Mouse (Mus musculus): ENCODE results near the gene Sbk2. TPM values are rescaled to one million over a fixed set of nuclear protein-coding genes. Genes with fewer than 3 reads are reported as not detected.

The Sbk2 gene
- polyA plus RNA-seq, 1 experiment from 2014 or later: not detected

- ATAC-seq (replicated peaks; ENCODE audit: insufficient number of reproducible peaks, low FRiP score, low TSS enrichment, low read depth) (no peak), DNase-seq (ENCODE audit: low spot score) (no peak)
- no peak overlapping the region for H3K27ac ChIP-seq (replicated peaks; ENCODE audit: low read depth, low read length)
- no peaks in the 10 kb centered on the region for H3K9me3 ChIP-seq (replicated peaks; ENCODE audit: control insufficient read depth, low read length)
- H3K4me2 ChIP-seq (ENCODE audit: low read depth, low read length): no peak overlapping the region
- no peak overlapping the region for H3K4me3 ChIP-seq (ENCODE audit: low read depth, low read length)
- no peak overlapping the region for H3K9ac ChIP-seq (replicated peaks; ENCODE audit: low read length)
- no peaks in the 10 kb centered on the region for H3K27me3 ChIP-seq (ENCODE audit: control insufficient read depth, insufficient read depth, low read length)
- H3K36me3 ChIP-seq (replicated peaks; ENCODE audit: control insufficient read depth, insufficient read depth, low read depth, low read length): no peaks in the 10 kb centered on the region
- WGBS: 23% methylated on average over 7 of the region's 7 CpGs
- H3K4me1 ChIP-seq (ENCODE audit: control insufficient read depth, insufficient read depth, low read length): no peaks in the 10 kb centered on the region
Measured at GRCm38 (mm10) chr7:4971710-4972109, 7.5 kb upstream of the Sbk2 start.

- Histone ChIP-seq H3K27me3 (ENCODE audit: control insufficient read depth, insufficient read depth, low read length) (no peaks in the 10 kb centered on the region), H3K9ac (replicated peaks; ENCODE audit: low read length) (no peak within 1 kb of the TSS), H3K27ac (replicated peaks; ENCODE audit: low read depth, low read length) (no peak within 1 kb of the TSS), H3K4me1 (ENCODE audit: control insufficient read depth, insufficient read depth, low read length) (no peaks in the 10 kb centered on the region), H3K4me3 (ENCODE audit: low read depth, low read length) (no peak within 1 kb of the TSS), H3K4me2 (ENCODE audit: low read depth, low read length) (no peak within 1 kb of the TSS), H3K9me3 (replicated peaks; ENCODE audit: control insufficient read depth, low read length) (no peaks in the 10 kb centered on the region), H3K36me3 (replicated peaks; ENCODE audit: control insufficient read depth, insufficient read depth, low read depth, low read length) (no peaks in the 10 kb centered on the region)
- no peak for ATAC-seq (replicated peaks; ENCODE audit: insufficient number of reproducible peaks, low FRiP score, low TSS enrichment, low read depth)
- WGBS: 49% methylated on average over 6 of the region's 6 CpGs
- no peak for DNase-seq (ENCODE audit: low spot score)
Measured at GRCm38 (mm10) chr7:4971068-4971467, 6.9 kb upstream of the Sbk2 start, which contains the start of gene Sbk3. Sbk3 (minus strand) TSS chr7:4971168.

DNA sequence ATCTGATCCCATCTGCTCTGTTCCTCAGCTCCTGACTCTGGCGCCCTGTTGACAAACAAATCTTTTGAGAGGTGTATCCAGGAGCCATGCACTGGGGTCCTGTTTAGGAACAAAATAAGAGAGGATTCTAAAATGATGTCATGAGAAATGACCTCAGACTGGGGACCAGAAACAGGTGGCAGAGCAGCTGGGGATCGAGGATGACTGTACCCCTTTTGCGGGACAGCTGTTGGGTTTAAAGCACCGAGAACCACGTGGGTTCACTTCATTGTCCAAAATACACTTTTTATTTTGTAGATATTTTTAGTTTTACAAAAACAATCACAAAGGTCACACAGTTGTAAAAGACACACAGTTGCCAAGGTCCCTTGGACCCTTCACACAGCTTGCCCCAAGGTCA lies 782 bp upstream of the Sbk2 start:
- H3K9me3 ChIP-seq (replicated peaks; ENCODE audit: control insufficient read depth, low read length): no peaks in the 10 kb centered on the region
- WGBS: 80% methylated on average over 5 of the region's 5 CpGs

GRCm38 (mm10) chr7:4963527-4963926 lies 679 bp downstream of the Sbk2 start:
- ATAC-seq (replicated peaks; ENCODE audit: insufficient number of reproducible peaks, low FRiP score, low TSS enrichment, low read depth): no peak
- no peak for DNase-seq (ENCODE audit: low spot score)
- no peaks in the 10 kb centered on the region for H3K9me3 ChIP-seq (replicated peaks; ENCODE audit: control insufficient read depth, low read length)
- whole genome bisulfite sequencing: 59% methylated on average over 5 of the region's 5 CpGs
- no peak overlapping the region for H3K9ac ChIP-seq (replicated peaks; ENCODE audit: low read length)
- no peaks in the 10 kb centered on the region for H3K36me3 ChIP-seq (replicated peaks; ENCODE audit: control insufficient read depth, insufficient read depth, low read depth, low read length)
- H3K27ac ChIP-seq (replicated peaks; ENCODE audit: low read depth, low read length): no peak overlapping the region
- H3K4me3 ChIP-seq (ENCODE audit: low read depth, low read length): no peak overlapping the region
- no peak overlapping the region for H3K4me2 ChIP-seq (ENCODE audit: low read depth, low read length)
- H3K27me3 ChIP-seq (ENCODE audit: control insufficient read depth, insufficient read depth, low read length): no peaks in the 10 kb centered on the region
- no peaks in the 10 kb centered on the region for H3K4me1 ChIP-seq (ENCODE audit: control insufficient read depth, insufficient read depth, low read length)

More for the DNA sequence above, 782 bp upstream of the Sbk2 start:
- ATAC-seq (replicated peaks; ENCODE audit: insufficient number of reproducible peaks, low FRiP score, low TSS enrichment, low read depth): no peak
- no peak overlapping the region for H3K9ac ChIP-seq (replicated peaks; ENCODE audit: low read length)
- H3K4me1 ChIP-seq (ENCODE audit: control insufficient read depth, insufficient read depth, low read length): no peaks in the 10 kb centered on the region
- H3K27me3 ChIP-seq (ENCODE audit: control insufficient read depth, insufficient read depth, low read length): no peaks in the 10 kb centered on the region
- DNase-seq (ENCODE audit: low spot score): no peak
- H3K4me2 ChIP-seq (ENCODE audit: low read depth, low read length): no peak overlapping the region
- H3K4me3 ChIP-seq (ENCODE audit: low read depth, low read length): no peak overlapping the region
- no peak overlapping the region for H3K27ac ChIP-seq (replicated peaks; ENCODE audit: low read depth, low read length)
- no peaks in the 10 kb centered on the region for H3K36me3 ChIP-seq (replicated peaks; ENCODE audit: control insufficient read depth, insufficient read depth, low read depth, low read length)

DNA sequence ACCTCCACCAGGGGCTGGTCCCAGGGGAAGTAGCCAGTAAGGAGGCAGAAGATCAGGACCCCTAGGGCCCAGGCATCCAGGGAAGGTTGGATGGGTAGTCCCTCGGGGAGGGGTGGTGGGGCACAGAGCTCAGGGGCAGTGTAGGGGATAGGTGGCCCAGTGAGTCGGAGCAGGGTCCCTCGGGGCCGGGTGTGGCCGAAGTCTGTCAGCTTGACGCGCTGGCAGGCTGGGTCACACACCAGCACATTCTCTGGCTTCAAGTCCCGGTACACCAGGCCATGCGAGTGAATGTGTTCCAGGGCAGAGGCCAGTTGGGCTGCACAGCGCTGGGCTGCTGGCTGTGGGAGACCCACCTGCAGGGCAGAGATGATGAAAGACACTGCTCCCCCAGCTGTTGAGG lies 6.8 kb downstream of the Sbk2 start:
- ATAC-seq (replicated peaks; ENCODE audit: insufficient number of reproducible peaks, low FRiP score, low TSS enrichment, low read depth) (0 out of 2 replicates have a peak, but pooled peaks have one; percentile 35), DNase-seq (ENCODE audit: low spot score) (no peak)
- no peaks in the 10 kb centered on the region for H3K4me1 ChIP-seq (ENCODE audit: control insufficient read depth, insufficient read depth, low read length)
- WGBS: 85% methylated on average over 10 of the region's 10 CpGs
- H3K4me2 ChIP-seq (ENCODE audit: low read depth, low read length): no peak overlapping the region
- H3K9me3 ChIP-seq (replicated peaks; ENCODE audit: control insufficient read depth, low read length): no peaks in the 10 kb centered on the region
- no peaks in the 10 kb centered on the region for H3K27me3 ChIP-seq (ENCODE audit: control insufficient read depth, insufficient read depth, low read length)
- H3K4me3 ChIP-seq (ENCODE audit: low read depth, low read length): no peak overlapping the region
- H3K36me3 ChIP-seq (replicated peaks; ENCODE audit: control insufficient read depth, insufficient read depth, low read depth, low read length): no peaks in the 10 kb centered on the region
- no peak overlapping the region for H3K27ac ChIP-seq (replicated peaks; ENCODE audit: low read depth, low read length)
- H3K9ac ChIP-seq (replicated peaks; ENCODE audit: low read length): no peak overlapping the region

DNA sequence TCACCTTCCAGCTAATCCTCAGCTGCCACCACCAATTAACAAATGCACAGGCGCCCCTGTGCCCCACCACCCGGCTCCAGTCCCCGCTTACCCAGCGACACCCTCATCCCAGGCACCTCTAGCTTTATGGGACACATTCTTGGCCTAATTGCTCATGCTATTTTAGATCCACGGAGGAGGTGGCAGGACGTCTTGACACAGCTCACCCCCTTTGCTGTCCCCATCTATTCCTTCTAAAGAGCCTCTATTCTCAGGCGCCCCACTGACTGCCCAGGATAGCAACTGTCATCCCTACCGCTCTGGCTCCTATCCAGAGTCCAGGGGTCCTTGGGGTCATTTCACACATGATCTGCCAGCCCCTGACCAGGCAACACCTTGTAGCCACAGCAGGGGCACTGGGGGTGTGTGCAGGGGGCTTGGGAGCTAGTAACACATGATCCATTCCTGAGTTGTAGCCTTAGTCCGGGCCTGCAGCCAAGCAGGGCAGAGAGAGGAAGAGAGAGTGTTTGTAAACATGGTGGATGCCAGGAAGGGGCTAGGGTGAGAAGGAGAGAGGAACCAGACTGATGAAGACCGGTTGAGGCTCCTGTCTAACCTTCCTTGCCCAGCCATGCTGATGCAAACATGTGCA lies 10.3 kb downstream of the Sbk2 start:
- ATAC-seq (replicated peaks; ENCODE audit: insufficient number of reproducible peaks, low FRiP score, low TSS enrichment, low read depth): no peak
- Histone ChIP-seq H3K36me3 (replicated peaks; ENCODE audit: control insufficient read depth, insufficient read depth, low read depth, low read length) (no peaks in the 10 kb centered on the region), H3K9me3 (replicated peaks; ENCODE audit: control insufficient read depth, low read length) (no peaks in the 10 kb centered on the region), H3K27me3 (ENCODE audit: control insufficient read depth, insufficient read depth, low read length) (no peaks in the 10 kb centered on the region), H3K4me2 (ENCODE audit: low read depth, low read length) (no peak overlapping the region), H3K4me1 (ENCODE audit: control insufficient read depth, insufficient read depth, low read length) (no peaks in the 10 kb centered on the region), H3K9ac (replicated peaks; ENCODE audit: low read length) (no peak overlapping the region), H3K27ac (replicated peaks; ENCODE audit: low read depth, low read length) (no peak overlapping the region), H3K4me3 (ENCODE audit: low read depth, low read length) (no peak overlapping the region)
- 34% methylated on average over 10 of the region's 10 CpGs for WGBS
- DNase-seq (ENCODE audit: low spot score): no peak

DNA sequence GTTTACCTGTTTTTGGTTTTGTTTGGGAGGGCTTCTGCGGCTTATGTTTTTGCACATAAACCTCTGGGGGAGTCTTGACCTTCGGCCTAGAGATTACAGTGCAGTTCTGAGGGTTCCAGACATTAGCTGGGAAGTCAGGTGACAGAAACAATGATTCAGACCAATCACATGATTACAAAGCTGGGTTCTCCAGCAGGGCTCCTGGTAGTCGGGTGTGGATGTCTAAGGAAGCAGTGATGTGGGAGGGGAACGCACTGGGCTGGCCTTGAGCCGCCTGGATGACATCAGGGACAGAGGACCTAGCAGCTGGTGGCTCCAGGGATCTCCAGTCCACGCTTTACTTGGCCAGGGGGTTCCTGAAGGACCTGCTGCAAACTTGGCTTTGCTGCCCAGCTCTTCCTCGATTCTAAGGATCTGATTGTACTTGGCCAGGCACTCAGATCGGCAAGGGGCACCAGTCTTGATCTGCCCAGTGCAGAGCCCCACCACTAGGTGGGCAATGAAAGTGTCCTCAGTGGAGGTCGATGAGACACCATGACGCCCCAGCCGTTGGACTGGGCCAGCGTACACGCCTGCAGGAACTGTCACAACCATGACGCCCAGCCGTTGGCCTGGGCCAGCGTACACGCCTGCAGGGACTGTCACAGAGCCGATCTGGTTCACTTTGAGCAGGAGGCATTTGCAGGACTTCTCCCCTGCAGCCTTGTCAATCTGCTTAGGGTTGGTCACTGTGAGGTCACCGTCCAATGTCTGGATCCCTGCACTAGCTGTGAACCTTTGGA lies 13.5 kb downstream of the Sbk2 start:
- Histone ChIP-seq H3K27ac (replicated peaks; ENCODE audit: low read depth, low read length) (no peak overlapping the region), H3K36me3 (replicated peaks; ENCODE audit: control insufficient read depth, insufficient read depth, low read depth, low read length) (no peaks in the 10 kb centered on the region), H3K4me2 (ENCODE audit: low read depth, low read length) (no peak overlapping the region), H3K4me1 (ENCODE audit: control insufficient read depth, insufficient read depth, low read length) (no peaks in the 10 kb centered on the region), H3K9me3 (replicated peaks; ENCODE audit: control insufficient read depth, low read length) (no peaks in the 10 kb centered on the region), H3K9ac (replicated peaks; ENCODE audit: low read length) (no peak overlapping the region), H3K27me3 (ENCODE audit: control insufficient read depth, insufficient read depth, low read length) (no peaks in the 10 kb centered on the region), H3K4me3 (ENCODE audit: low read depth, low read length) (no peak overlapping the region)
- ATAC-seq (replicated peaks; ENCODE audit: insufficient number of reproducible peaks, low FRiP score, low TSS enrichment, low read depth) (no peak), DNase-seq (ENCODE audit: low spot score) (no peak)
- 84% methylated on average over 19 of the region's 19 CpGs for WGBS

DNA sequence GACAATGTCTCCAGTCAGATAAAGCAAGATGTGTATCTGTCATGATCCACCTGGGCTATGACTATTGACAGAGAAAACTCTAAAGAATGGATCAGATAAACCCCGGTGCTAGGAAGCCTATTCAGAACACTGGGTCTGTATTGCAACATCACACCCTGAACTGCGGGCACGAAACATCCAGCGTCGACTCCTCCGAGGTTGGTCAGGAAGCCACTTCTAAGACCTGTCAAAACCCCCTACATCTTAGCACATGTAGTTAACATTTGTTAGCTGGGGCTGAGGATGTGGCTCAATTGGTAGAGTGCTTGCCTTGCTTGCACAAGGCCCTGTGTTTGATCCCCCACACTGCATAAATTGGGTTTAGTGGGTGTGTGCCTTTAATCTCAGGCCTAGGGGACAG lies 15.8 kb downstream of the Sbk2 start:
- Histone ChIP-seq H3K9ac (replicated peaks; ENCODE audit: low read length) (no peak overlapping the region), H3K36me3 (replicated peaks; ENCODE audit: control insufficient read depth, insufficient read depth, low read depth, low read length) (no peaks in the 10 kb centered on the region), H3K27ac (replicated peaks; ENCODE audit: low read depth, low read length) (no peak overlapping the region), H3K4me1 (ENCODE audit: control insufficient read depth, insufficient read depth, low read length) (no peaks in the 10 kb centered on the region), H3K9me3 (replicated peaks; ENCODE audit: control insufficient read depth, low read length) (no peaks in the 10 kb centered on the region), H3K27me3 (ENCODE audit: control insufficient read depth, insufficient read depth, low read length) (no peaks in the 10 kb centered on the region), H3K4me3 (ENCODE audit: low read depth, low read length) (no peak overlapping the region), H3K4me2 (ENCODE audit: low read depth, low read length) (no peak overlapping the region)
- ATAC-seq (replicated peaks; ENCODE audit: insufficient number of reproducible peaks, low FRiP score, low TSS enrichment, low read depth): no peak
- 72% methylated on average over 6 of the region's 6 CpGs for WGBS
- no peak for DNase-seq (ENCODE audit: low spot score)

Measured in embryonic facial prominence, embryonic 11.5 days (tissue).